Mouse (Mus musculus) adrenal gland, postnatal 10 days (tissue): Measurements from ENCODE around the gene Tmem63a. TPM values are rescaled to one million over a fixed set of nuclear protein-coding genes. Genes with fewer than 3 reads are reported as not detected.

ENCODE experiments used
- DNase-seq: peaks from one replicate; pipeline ENCODE4 v3.0.0; 2021; ENCODE audit warnings: mixed read lengths
- long read RNA-seq, 2 experiments: library from polyadenylated mRNA; stranded (forward); transcript quantifications; one replicate each; pipeline ENCODE4 v2.0.0; 2021
- total RNA-seq, 2 experiments: library from RNA; stranded (reverse); gene quantifications; 2 replicates each; pipeline ENCODE4 v1.2.3; 2021

Tmem63a gene
- 10 to 100 TPM; 24.7 to 27.3 TPM for total RNA-seq
- long read RNA-seq, experiment 1, partial matches to known transcripts: 8 of 12 reads
- long read RNA-seq, experiment 1, other reads (novel, unspliced or antisense): 2 of 12 reads
- long read RNA-seq, experiment 2, transcript Tmem63a-201 (23 exons, 3,306 nt): major isoform, 10 of 17 reads
- long read RNA-seq, experiment 2, partial matches to known transcripts: 2 of 17 reads
- long read RNA-seq, experiment 2, other reads (novel, unspliced or antisense): 5 of 17 reads

GRCm38 (mm10) chr1:180942166-180943031 is at the start of gene Tmem63a:
TSS of gene Tmem63a (plus strand) at chr1:180942344.
- DNase-seq: peak; percentile 84

DNA sequence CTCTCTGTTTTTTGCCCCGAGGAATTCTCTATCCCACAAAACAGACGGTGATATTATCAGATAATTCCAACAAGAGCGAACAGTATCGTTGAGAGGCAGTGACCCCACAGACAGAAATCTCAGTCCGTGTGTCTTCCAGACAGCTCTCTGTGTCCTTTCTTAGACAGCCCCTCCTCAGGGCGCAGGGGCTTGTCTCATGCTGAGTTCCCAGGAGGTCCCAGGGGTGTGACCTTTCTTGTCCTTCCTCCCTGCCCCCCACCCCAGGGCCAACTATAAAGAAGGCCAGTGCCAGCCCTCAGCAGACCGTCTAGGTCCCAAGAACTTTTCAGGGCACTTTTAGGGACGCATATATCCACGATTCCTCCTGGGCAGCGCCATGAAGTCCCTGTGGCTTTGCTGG is 49.3 kb upstream of the Tmem63a start, which contains the start of gene Lefty2:
Gene Lefty2 (plus strand): TSS at position 301 of the 400 bp plus-strand sequence.
- no peak for DNase-seq

GRCm38 (mm10) chr1:180894088-180894987 is 47.8 kb upstream of the Tmem63a start:
- peak; percentile 41 for DNase-seq

- DNase-seq: peak; percentile 41
These were observed 41.0 kb upstream of the Tmem63a start for GRCm38 (mm10) chr1:180901107-180901506.

- DNase-seq: no peak
These were observed 39.2 kb upstream of the Tmem63a start for GRCm38 (mm10) chr1:180902915-180903314.

DNA sequence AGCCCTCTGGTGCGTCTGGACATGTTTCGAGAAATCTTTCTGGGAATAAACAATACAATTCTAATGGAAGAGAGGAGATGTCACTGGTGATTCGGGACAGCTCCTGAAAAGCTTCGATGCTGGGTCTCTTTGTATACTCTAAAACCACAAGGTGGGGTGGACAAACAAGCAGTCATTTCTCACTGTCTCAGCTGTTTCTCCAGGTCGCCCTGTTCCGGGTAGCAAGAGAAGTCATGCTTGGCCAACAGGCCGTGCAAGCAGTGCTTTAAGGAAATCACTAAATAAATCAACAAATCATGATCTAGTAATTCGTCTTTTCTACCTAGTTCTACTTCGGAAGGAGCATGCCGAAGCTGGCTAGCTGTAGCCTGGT is 38.5 kb upstream of the Tmem63a start:
- DNase-seq: no peak

- peak; percentile 96 for DNase-seq
These were observed 37.9 kb upstream of the Tmem63a start, which contains the start of gene Pycr2 for GRCm38 (mm10) chr1:180904039-180904814. TSS of gene Pycr2 (plus strand) at chr1:180904293.

DNA sequence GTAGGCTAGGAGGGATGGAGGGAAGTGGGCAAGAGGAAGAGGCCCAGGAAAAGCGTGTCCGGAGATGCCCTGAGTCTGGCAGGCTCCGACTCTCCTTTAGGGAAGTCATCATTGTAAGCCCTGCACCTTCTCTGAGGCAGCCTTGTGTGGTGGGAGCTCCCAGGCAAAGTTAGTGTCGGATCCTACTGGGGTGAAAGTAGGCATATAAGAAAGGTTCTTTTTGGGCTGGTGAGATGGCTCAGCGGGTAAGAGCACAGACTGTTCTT is 37.4 kb upstream of the Tmem63a start:
- no peak for DNase-seq

- no peak for DNase-seq
These were observed 36.8 kb upstream of the Tmem63a start for GRCm38 (mm10) chr1:180905307-180905706.

GRCm38 (mm10) chr1:180905876-180906275 is 36.3 kb upstream of the Tmem63a start:
- DNase-seq: no peak

- no peak for DNase-seq
These were observed 35.5 kb upstream of the Tmem63a start for GRCm38 (mm10) chr1:180906461-180907147.

GRCm38 (mm10) chr1:180911138-180911537 is 31.0 kb upstream of the Tmem63a start:
- DNase-seq: peak; percentile 31

GRCm38 (mm10) chr1:180911653-180912287 is 30.4 kb upstream of the Tmem63a start:
- no peak for DNase-seq

DNA sequence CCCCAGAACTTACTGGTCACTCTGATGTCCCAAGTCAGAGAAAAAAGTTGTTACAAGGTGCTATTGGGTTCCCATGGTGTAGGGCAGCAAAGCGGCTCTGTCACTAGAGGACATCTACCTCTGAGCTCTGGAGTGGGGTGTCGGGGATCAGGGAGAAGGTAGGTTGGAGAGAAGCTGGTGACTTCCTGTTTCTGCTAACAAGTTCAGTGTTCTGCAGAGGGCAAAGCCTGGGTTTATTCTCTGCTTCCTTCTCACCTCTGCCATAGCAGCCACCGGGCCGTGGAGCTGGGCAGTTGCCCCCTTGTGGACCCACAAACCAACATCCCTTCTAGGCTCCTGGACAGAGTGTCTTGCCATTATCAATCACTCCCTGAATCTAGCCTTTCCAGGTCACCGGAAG is 29.4 kb upstream of the Tmem63a start:
- no peak for DNase-seq

GRCm38 (mm10) chr1:180913797-180914196 is 28.3 kb upstream of the Tmem63a start:
- DNase-seq: no peak

- no peak for DNase-seq
These were observed 25.7 kb upstream of the Tmem63a start for GRCm38 (mm10) chr1:180916425-180916824.

GRCm38 (mm10) chr1:180917053-180917452 is 25.1 kb upstream of the Tmem63a start:
- DNase-seq: no peak

DNA sequence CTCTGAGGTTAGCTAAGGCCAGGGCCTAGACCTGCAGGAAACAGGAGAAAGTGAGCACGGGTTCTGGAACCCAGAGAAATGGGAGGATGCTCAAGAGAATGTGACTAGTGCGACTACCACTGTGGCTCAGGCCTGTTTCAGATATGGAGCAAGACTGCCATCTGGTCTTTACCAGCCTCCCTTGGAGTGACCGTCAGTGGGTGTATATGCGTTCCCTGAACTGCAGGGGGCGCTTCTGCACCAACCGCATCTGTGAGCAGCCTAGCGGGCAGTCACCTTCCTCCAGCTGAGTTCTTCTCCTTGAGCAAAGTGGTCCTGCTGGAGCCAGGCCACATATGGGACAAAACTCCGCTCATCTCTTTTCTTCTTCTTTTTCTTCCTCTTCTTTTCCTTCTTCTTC is 22.5 kb upstream of the Tmem63a start:
- DNase-seq: peak; percentile 51

GRCm38 (mm10) chr1:180922273-180923048 is 19.7 kb upstream of the Tmem63a start:
- DNase-seq: no peak

- DNase-seq: no peak
These were observed 17.4 kb upstream of the Tmem63a start for GRCm38 (mm10) chr1:180924737-180925136.
